Mouse (Mus musculus) liver, adult 2 months (tissue): ENCODE data around the gene Magi2. TPM values are rescaled to one million over a fixed set of nuclear protein-coding genes. Genes with fewer than 3 reads are reported as not detected.
"Not testable (repeated sequence)": the region's sequence is repeated elsewhere in the genome, so short reads cannot be mapped to it uniquely, and the experiment has no call there.

Experiments used
- DNase-seq: peaks from one replicate; pipeline ENCODE4 v3.0.0-alpha.2; 2011; ENCODE audit warnings: low read depth, low spot score; ENCODE audit errors: extremely low read depth
- H3K27ac ChIP-seq: fragments of 200-500 bp; replicated peaks from 2 replicates; pipeline ENCODE4 v1.5.1; 2012; ENCODE audit warnings: low read depth, mild to moderate bottlenecking, control low read depth, inconsistent platforms, low read length; ENCODE audit not compliant: insufficient read depth
- H3K27me3 ChIP-seq: fragments of 200-500 bp; 2 replicates; pipeline ENCODE4 v1.6.1; 2012; ENCODE audit warnings: mild to moderate bottlenecking, moderate library complexity, low read length, inconsistent platforms; ENCODE audit not compliant: control insufficient read depth, insufficient read depth
- H3K36me3 ChIP-seq: fragments of 200-500 bp; 2 replicates; pipeline ENCODE4 v1.6.1; 2012; ENCODE audit warnings: low read length, inconsistent platforms; ENCODE audit not compliant: control insufficient read depth, insufficient read depth
- H3K4me1 ChIP-seq: fragments of 200-500 bp; 2 replicates; pipeline ENCODE4 v1.6.1; 2011; ENCODE audit warnings: low read length; ENCODE audit not compliant: control insufficient read depth, insufficient read depth
- H3K4me3 ChIP-seq: fragments of 200-500 bp; 2 replicates; pipeline ENCODE4 v1.5.1; 2011; ENCODE audit warnings: low read depth, mild to moderate bottlenecking, control low read depth, low read length, moderate library complexity; ENCODE audit not compliant: insufficient read depth
- H3K79me2 ChIP-seq: fragments of 200-500 bp; 2 replicates; pipeline ENCODE4 v1.6.1; 2012; ENCODE audit warnings: inconsistent platforms, mild to moderate bottlenecking, low read length, moderate library complexity; ENCODE audit not compliant: control insufficient read depth, insufficient read depth
- H3K9ac ChIP-seq: fragments of 200-500 bp; 2 replicates; pipeline ENCODE4 v1.6.1; 2012; ENCODE audit warnings: low read depth, mild to moderate bottlenecking, control low read depth, inconsistent platforms, low read length
- CTCF ChIP-seq: fragments of 200-500 bp; IDR thresholded peaks from 2 replicates; pipeline ENCODE4 v1.5.1; 2011; ENCODE audit warnings: low read depth, low read length, control low read depth
- POLR2A ChIP-seq: fragments of 200-500 bp; IDR thresholded peaks from 2 replicates; pipeline ENCODE4 v1.6.1; 2011; ENCODE audit warnings: low read length, control low read depth; ENCODE audit not compliant: insufficient read depth; ENCODE audit errors: extremely low read depth
- WGBS: fragments of 180-500 bp; shearing (Covaris S2); methylation state at CpG from one replicate; pipeline ENCODE4 v1.1.7; 2018; 5-methylcytosine and 5-hydroxymethylcytosine counted together
- polyA plus RNA-seq: library from polyadenylated mRNA; depleted of rRNA; stranded (reverse); fragments of >200 nt; gene quantifications from 2 replicates; pipeline ENCODE4 v1.2.3, GENCODE M21; 2012
- total RNA-seq: library from RNA; depleted of rRNA; stranded (reverse); fragments of >200 nt; gene quantifications from 2 replicates; pipeline ENCODE4 v1.2.3, GENCODE M21; 2014

Gene Magi2
- total and polyA plus RNA-seq, 2 experiments = 0.06 to 0.18 TPM

GRCm38 (mm10) chr5:20508609-20509008, 1281.8 kb downstream of the Magi2 start:
- Histone ChIP-seq H3K27me3 (peaks cover 4% of the 10 kb centered on the region), H3K9ac (no peak overlapping the region), H3K4me3 (no peak overlapping the region), H3K4me1 (no peaks in the 10 kb centered on the region), H3K27ac (no peak overlapping the region), H3K36me3 (no peaks in the 10 kb centered on the region), H3K79me2 (no peaks in the 10 kb centered on the region)
- TF ChIP-seq CTCF (no peak), POLR2A (no peak)
- DNase-seq = no peak
- WGBS = 50% methylated on average over 5 of the region's 5 CpGs

- TF ChIP-seq CTCF (no peak), POLR2A (no peak)
- no peaks in the 10 kb centered on the region for H3K79me2 ChIP-seq
- 9% methylated on average over 6 of the region's 6 CpGs for WGBS
- no peak overlapping the region for H3K4me3 ChIP-seq
- no peak overlapping the region for H3K9ac ChIP-seq
- no peaks in the 10 kb centered on the region for H3K36me3 ChIP-seq
- peaks cover 4% of the 10 kb centered on the region for H3K27me3 ChIP-seq
- no peak for DNase-seq
- H3K4me1 ChIP-seq = no peaks in the 10 kb centered on the region
- no peak overlapping the region for H3K27ac ChIP-seq
Measured at GRCm38 (mm10) chr5:20509606-20510005, 1282.8 kb downstream of the Magi2 start.

GRCm38 (mm10) chr5:20512377-20513126, 1285.7 kb downstream of the Magi2 start:
- no peak for TF ChIP-seq CTCF
- no peak for TF ChIP-seq POLR2A
- Histone ChIP-seq H3K4me3 (no peak overlapping the region), H3K4me1 (no peaks in the 10 kb centered on the region), H3K27me3 (peaks cover 4% of the 10 kb centered on the region), H3K36me3 (no peaks in the 10 kb centered on the region), H3K79me2 (no peaks in the 10 kb centered on the region), H3K9ac (no peak overlapping the region), H3K27ac (no peak overlapping the region)
- WGBS = 14% methylated on average over 16 of the region's 16 CpGs
- no peak for DNase-seq

GRCm38 (mm10) chr5:20521639-20522038, 1294.8 kb downstream of the Magi2 start:
- 79% methylated on average over 9 of the region's 9 CpGs for WGBS
- no peaks in the 10 kb centered on the region for H3K36me3 ChIP-seq
- TF ChIP-seq POLR2A (no peak), CTCF (no peak)

GRCm38 (mm10) chr5:20522047-20522446, 1295.2 kb downstream of the Magi2 start:
- H3K4me1 ChIP-seq = no peaks in the 10 kb centered on the region
- H3K4me3 ChIP-seq = no peak overlapping the region
- no peaks in the 10 kb centered on the region for H3K36me3 ChIP-seq
- TF ChIP-seq CTCF (no peak), POLR2A (no peak)
- H3K27ac ChIP-seq = no peak overlapping the region
- DNase-seq = no peak
- WGBS = 93% methylated on average over 12 of the region's 13 CpGs
- H3K79me2 ChIP-seq = no peaks in the 10 kb centered on the region
- no peaks in the 10 kb centered on the region for H3K27me3 ChIP-seq
- H3K9ac ChIP-seq = no peak overlapping the region

More at GRCm38 (mm10) chr5:20521639-20522038, 1294.8 kb downstream of the Magi2 start:
- Histone ChIP-seq H3K9ac (no peak overlapping the region), H3K4me1 (no peaks in the 10 kb centered on the region), H3K27ac (no peak overlapping the region), H3K4me3 (no peak overlapping the region), H3K27me3 (no peaks in the 10 kb centered on the region), H3K79me2 (no peaks in the 10 kb centered on the region)
- DNase-seq = no peak

- TF ChIP-seq CTCF = no peak
- no peak for TF ChIP-seq POLR2A
- H3K4me3 ChIP-seq = no peak overlapping the region
- no peak overlapping the region for H3K27ac ChIP-seq
- H3K9ac ChIP-seq = no peak overlapping the region
- no peaks in the 10 kb centered on the region for H3K27me3 ChIP-seq
- H3K4me1 ChIP-seq = no peaks in the 10 kb centered on the region
- no peak for DNase-seq
- no peaks in the 10 kb centered on the region for H3K36me3 ChIP-seq
- H3K79me2 ChIP-seq = no peaks in the 10 kb centered on the region
Measured at GRCm38 (mm10) chr5:20523776-20524175, 1296.9 kb downstream of the Magi2 start.

- H3K9ac ChIP-seq, H3K79me2 ChIP-seq, H3K4me1 ChIP-seq, DNase-seq, H3K36me3 ChIP-seq, H3K4me3 ChIP-seq, H3K27ac ChIP-seq, H3K27me3 ChIP-seq: not testable (repeated sequence)
- 74% methylated on average over 3 of the region's 4 CpGs for WGBS
Measured at GRCm38 (mm10) chr5:20526588-20526987, 1299.8 kb downstream of the Magi2 start.
